Mouse (Mus musculus): ENCODE measurements around the gene March1.

DNA sequence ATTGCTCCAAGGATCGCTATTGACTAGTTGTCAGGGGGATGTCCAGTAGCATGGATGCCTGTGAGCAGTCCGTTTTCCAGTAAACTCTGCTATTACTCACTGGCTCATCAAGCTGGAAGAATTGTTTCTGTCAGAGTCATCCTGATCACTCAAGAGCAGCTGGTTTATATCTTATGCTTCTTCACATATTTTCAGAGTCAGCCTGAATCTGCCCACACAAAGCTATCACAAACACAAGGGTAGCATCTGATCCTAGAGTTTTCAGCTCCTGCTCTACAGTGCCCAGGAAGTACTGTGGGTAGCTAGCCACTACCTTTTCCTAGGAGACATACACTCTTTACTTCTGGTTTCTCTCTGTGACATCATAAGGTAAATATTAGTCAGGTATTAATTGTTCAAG is 405.1 kb downstream of the March1 start:
- no peak for TF ChIP-seq CTCF (IDR thresholded peaks at IDR 0.05; ENCODE audit: control insufficient read depth, insufficient read depth, insufficient read length)
- no peak for TF ChIP-seq MYOD1 (IDR thresholded peaks at IDR 0.05; ENCODE audit: control insufficient read depth, insufficient read length, low read depth)

All from C2C12 (cell line).